Mouse (Mus musculus) midbrain, postnatal 0 days (tissue): ENCODE data around the gene Slc5a6. TPM values are rescaled to one million over a fixed set of nuclear protein-coding genes. Genes with fewer than 3 reads are reported as not detected.

Experiments
- ATAC-seq: fragments of 200-750 bp; cut with Nextera tagmentation; 2 replicates; pipeline ENCODE4 v1.8.0; 2017; ENCODE audit warnings: moderate number of reproducible peaks, mild to moderate bottlenecking, moderate TSS enrichment, moderate library complexity; ENCODE audit not compliant: low FRiP score
- DNase-seq: peaks from one replicate; pipeline ENCODE4 v3.0.0-alpha.2; 2015; ENCODE audit warnings: low spot score
- H3K27ac ChIP-seq: fragments of 300-500 bp; sonication (generic); 2 replicates; pipeline ENCODE4 v1.5.1; 2014; ENCODE audit warnings: low read depth, mild to moderate bottlenecking, low read length, mixed read lengths
- H3K27me3 ChIP-seq: fragments of 300-500 bp; sonication (generic); 2 replicates; pipeline ENCODE4 v1.6.1; 2014; ENCODE audit warnings: low read length, control low read depth, mixed read lengths; ENCODE audit not compliant: insufficient read depth
- H3K36me3 ChIP-seq: fragments of 300-500 bp; sonication (generic); 2 replicates; pipeline ENCODE4 v1.6.1; 2014; ENCODE audit warnings: low read length, control low read depth, mixed read lengths; ENCODE audit not compliant: insufficient read depth
- H3K4me1 ChIP-seq: fragments of 300-500 bp; sonication (generic); 2 replicates; pipeline ENCODE4 v1.6.1; 2014; ENCODE audit warnings: mild to moderate bottlenecking, control low read depth, antibody characterized with exemption, low read length, mixed read lengths; ENCODE audit not compliant: insufficient read depth
- H3K4me2 ChIP-seq: fragments of 300-500 bp; sonication (generic); 2 replicates; pipeline ENCODE4 v1.6.1; 2014; ENCODE audit warnings: low read depth, mild to moderate bottlenecking, low read length, mixed read lengths; ENCODE audit not compliant: poor library complexity, severe bottlenecking
- H3K4me3 ChIP-seq: fragments of 300-500 bp; sonication (generic); 2 replicates; pipeline ENCODE4 v1.5.1; 2014; ENCODE audit warnings: low read depth, mild to moderate bottlenecking, low read length, moderate library complexity
- H3K9ac ChIP-seq: fragments of 300-500 bp; sonication (generic); replicated peaks from 2 replicates; pipeline ENCODE4 v1.6.1; 2014; ENCODE audit warnings: mild to moderate bottlenecking, low read length, moderate library complexity, mixed read lengths; ENCODE audit not compliant: poor library complexity, severe bottlenecking
- H3K9me3 ChIP-seq: fragments of 300-500 bp; sonication (generic); 2 replicates; pipeline ENCODE4 v1.6.1; 2016; ENCODE audit warnings: low read length, control low read depth
- CTCF ChIP-seq: IDR thresholded peaks from 2 replicates; pipeline ENCODE4 v1.5.1; 2016; ENCODE audit warnings: antibody characterized with exemption, mild to moderate bottlenecking
- WGBS: fragments of 180-500 bp; shearing (Covaris S2); extraction: QIAGEN DNeasy Blood & Tissue Kit; methylation state at CpG from one replicate; pipeline ENCODE4 v1.1.7; 2014; 5-methylcytosine and 5-hydroxymethylcytosine counted together
- polyA plus RNA-seq: library from polyadenylated mRNA; unstranded; fragments of >200 nt; fragmentation: Nextera tagmentation; extraction: Ambion mirVana; gene quantifications from 2 replicates; pipeline ENCODE4 v1.2.1, GENCODE M21; 2015
- total RNA-seq: library from RNA; depleted of rRNA; stranded (reverse); fragments of >200 nt; gene quantifications from 2 replicates; pipeline ENCODE4 v1.2.3, GENCODE M21; 2014; rRNA removed

The Slc5a6 gene
- total RNA-seq (43.8 and 44.9 TPM in 2 replicates), polyA plus RNA-seq (32.3 and 33.0 TPM in 2 replicates)

DNA sequence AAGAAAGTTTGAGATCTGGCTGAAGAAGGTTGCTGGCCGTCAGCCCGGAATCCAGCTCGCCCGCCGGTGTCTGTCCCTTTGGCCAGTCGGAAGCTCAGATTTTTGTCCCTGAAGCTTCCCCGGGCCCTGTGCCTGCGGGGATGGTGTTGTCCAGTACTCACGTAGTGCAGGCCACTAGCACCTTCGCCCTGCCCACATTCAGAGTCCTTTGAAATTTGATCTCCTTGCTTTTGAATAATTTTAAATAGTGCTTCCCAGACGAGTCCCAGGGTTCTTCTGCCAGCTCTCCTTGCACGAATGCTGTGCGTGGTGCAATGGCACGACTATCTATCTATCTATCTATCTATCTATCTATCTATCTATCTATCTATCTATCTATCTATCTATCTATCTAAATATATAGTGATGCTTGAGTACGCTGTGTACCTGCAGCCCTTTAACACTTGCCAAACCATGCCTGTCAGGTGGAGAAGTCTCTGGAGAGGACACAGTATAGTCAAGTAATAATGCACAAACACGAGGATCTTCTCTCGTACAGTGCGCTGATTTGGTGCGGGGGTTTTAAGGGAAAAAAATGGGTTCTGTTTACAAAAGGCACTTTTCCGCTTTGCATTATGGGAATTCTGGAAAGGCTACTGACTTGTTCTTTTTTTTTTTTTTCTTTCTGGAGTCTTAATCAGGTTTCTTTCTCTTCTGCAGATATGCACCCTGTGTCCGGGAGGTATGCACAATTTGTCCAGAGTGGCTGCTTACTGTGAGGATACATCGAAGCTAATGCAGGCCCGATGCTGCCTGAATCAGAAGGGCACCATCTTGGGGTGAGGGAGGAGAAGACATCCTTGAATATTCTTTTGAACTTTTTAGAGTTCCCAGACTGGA is at the start of gene Slc5a6:
TSS of gene Slc5a6 (minus strand) at position 162 of the 879 bp plus-strand sequence.
- Histone ChIP-seq H3K9ac (peak within 1 kb of the TSS; percentile 76), H3K4me1 (0 out of 2 replicates have a peak, but pooled peaks cover 2% of the 10 kb centered on the region), H3K27ac (peak within 1 kb of the TSS; percentile 95), H3K4me3 (peak within 1 kb of the TSS; percentile 71), H3K4me2 (peak within 1 kb of the TSS; percentile 76), H3K9me3 (no peaks in the 10 kb centered on the region), H3K27me3 (no peaks in the 10 kb centered on the region), H3K36me3 (peaks cover 15% of the 10 kb centered on the region)
- 2% methylated on average over 23 of the region's 23 CpGs for WGBS
- peak; percentile 75 for TF ChIP-seq CTCF
- DNase-seq (peak; percentile 68), ATAC-seq (peak; percentile 29)

DNA sequence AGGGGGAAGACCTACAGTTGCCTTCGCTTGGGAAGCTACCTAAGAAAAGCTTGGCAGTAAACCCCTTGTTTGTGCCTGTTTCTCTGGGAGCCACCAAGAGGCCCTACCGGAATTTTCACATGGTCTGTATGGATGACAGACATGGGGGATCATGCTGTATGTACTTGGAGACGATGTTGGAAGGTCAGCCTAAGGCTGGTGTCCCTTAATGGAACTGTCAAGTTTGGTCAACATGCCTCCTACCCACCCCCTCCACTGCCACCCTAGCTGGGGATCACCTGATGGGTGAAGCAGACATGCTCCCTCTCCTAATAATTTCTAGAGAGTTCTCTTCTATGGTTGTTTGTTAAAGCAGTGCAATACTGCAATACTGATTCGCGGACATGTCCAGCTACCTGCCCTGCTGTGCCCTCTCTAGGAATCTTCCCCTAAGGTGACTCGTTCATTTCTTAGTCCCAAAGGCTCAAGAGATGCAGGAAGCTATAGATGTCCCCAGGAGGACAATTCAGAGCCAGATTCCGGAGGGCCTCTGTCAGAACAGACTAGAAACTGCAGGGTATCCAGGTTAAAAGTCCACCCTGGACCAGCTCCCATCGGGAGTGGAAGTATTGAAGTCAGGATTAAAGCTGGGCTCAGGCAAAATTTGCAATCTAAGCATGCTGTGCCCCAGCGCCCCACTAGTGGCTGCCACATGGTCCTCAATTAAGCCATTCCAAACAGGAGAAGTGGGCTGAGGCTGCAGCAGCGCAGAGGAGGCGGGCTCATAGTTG is 47.2 kb upstream of the Slc5a6 start:
- Histone ChIP-seq H3K9me3 (no peaks in the 10 kb centered on the region), H3K27ac (no peak overlapping the region), H3K9ac (no peak overlapping the region), H3K4me1 (peaks cover 4% of the 10 kb centered on the region; the same call in 1 of the 2 replicates), H3K4me3 (peak overlapping the region; percentile 12; the same call in 1 of the 2 replicates), H3K36me3 (no peaks in the 10 kb centered on the region), H3K27me3 (peaks cover 57% of the 10 kb centered on the region), H3K4me2 (peak overlapping the region; percentile 25)
- WGBS: 20% methylated on average over 11 of the region's 11 CpGs
- ATAC-seq (no peak), DNase-seq (no peak)
- no peak; the same call in 1 of the 2 replicates for TF ChIP-seq CTCF

DNA sequence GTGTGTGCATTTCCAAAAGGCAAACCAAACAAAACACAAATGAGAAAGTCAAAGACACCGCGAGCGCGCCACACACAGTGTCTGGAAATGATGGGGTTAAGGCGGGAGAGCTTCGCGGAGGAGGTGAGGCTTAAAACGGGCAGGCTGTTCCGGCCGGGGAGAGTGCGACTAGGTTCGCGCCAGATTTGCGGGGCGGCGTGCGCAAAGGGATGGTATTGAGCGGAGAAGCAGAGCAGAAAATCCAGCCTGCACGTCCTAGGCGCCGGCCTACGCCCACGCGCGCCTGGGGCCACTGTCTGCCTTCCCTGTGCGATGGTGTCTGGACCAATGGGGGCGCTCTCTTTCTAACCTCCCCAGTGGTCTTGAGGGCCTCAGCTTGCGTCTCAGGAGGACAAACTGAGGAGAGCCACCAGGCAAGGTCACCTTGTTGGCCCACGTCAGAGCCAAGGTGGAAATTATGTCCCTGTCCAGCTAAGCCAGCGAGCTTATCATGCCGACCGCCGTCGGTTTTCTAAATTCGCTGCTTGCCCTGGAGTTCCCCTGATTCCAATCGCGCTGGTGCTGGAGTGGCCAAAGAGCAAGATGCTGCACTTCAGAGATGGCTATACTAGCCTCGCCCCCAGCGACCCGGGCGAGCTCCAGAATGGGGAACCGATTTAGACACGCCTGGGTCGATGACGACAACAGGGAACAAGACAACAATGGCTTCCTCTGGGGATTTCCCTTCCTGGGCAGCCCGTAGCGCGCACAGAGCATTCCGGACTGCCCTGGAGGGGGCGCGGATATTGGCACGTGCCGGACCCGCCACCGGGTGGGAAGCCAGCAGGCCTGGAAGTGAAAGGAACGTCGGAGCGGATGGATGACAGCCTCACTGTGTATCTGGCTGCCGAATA is 46.3 kb upstream of the Slc5a6 start:
- under 1% methylated on average over 58 of the region's 59 CpGs for WGBS

DNA sequence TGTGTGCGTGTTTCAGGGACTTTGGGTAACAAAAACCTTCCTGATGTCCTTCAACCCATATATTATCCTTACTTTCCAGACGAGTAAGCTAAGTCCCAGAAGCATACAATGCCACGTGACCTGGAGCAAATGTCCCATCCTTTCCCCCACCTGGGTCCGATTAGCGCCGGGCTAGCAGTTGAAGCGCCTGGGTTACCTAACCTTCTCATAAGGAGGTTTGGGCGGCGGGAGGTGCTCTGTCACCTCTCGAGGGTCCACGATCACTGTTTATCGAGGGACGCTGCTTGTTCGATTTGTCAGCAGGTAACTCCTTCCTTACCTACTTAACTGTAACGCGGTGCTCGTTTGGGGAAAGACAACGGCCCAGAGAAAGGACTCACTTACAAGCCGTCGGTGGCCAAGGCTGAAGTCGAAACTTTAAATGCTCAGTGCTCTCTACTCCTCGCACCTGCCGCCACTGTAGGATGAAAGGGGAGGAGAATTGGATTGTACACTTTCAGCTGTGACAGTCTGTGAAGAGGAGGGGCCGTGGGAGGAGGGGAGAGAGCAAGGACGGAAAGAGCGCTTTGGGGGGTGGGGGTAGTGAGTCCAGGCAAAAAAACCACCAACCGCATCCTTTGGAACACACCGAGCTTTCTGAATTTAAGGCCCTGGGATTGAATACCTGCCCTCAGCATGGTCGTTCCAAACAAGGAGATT is 45.5 kb upstream of the Slc5a6 start:
- no peak for TF ChIP-seq CTCF
- H3K4me3 ChIP-seq: peak overlapping the region; percentile 12; the same call in 1 of the 2 replicates
- H3K9ac ChIP-seq: no peak overlapping the region
- peaks cover 4% of the 10 kb centered on the region; the same call in 1 of the 2 replicates for H3K4me1 ChIP-seq
- H3K36me3 ChIP-seq: no peaks in the 10 kb centered on the region
- H3K9me3 ChIP-seq: no peaks in the 10 kb centered on the region
- WGBS: under 1% methylated on average over 29 of the region's 29 CpGs
- peaks cover 60% of the 10 kb centered on the region for H3K27me3 ChIP-seq
- DNase-seq: no peak
- no peak for ATAC-seq
- no peak overlapping the region for H3K27ac ChIP-seq
- H3K4me2 ChIP-seq: peak overlapping the region; percentile 63

More for the DNA sequence above, 46.3 kb upstream of the Slc5a6 start:
- DNase-seq: peak; percentile 38
- peak overlapping the region; percentile 12 for H3K4me3 ChIP-seq
- ATAC-seq: no peak
- peak overlapping the region; percentile 25 for H3K4me2 ChIP-seq
- no peaks in the 10 kb centered on the region for H3K9me3 ChIP-seq
- TF ChIP-seq CTCF: peak; percentile 3
- H3K4me1 ChIP-seq: peaks cover 4% of the 10 kb centered on the region; the same call in 1 of the 2 replicates
- H3K27ac ChIP-seq: no peak overlapping the region
- H3K27me3 ChIP-seq: peaks cover 60% of the 10 kb centered on the region
- no peak overlapping the region for H3K9ac ChIP-seq
- H3K36me3 ChIP-seq: no peaks in the 10 kb centered on the region
